Mouse (Mus musculus) intestine, postnatal 0 days (tissue): ENCODE data around the gene Olfr279. TPM values are rescaled to one million over a fixed set of nuclear protein-coding genes. Genes with fewer than 3 reads are reported as not detected.

Experiments used
- ATAC-seq: fragments of 200-750 bp; cut with Nextera tagmentation; 2 replicates; pipeline ENCODE4 v1.8.0; 2017; ENCODE audit warnings: mild to moderate bottlenecking, moderate TSS enrichment, moderate library complexity
- H3K27ac ChIP-seq: fragments of 300-500 bp; sonication (generic); 2 replicates; pipeline ENCODE4 v1.5.1; 2014; ENCODE audit warnings: mild to moderate bottlenecking, low read depth, low read length, moderate library complexity
- H3K27me3 ChIP-seq: fragments of 300-500 bp; sonication (generic); replicated peaks from 2 replicates; pipeline ENCODE4 v1.6.1; 2014; ENCODE audit warnings: low read length, mixed read lengths; ENCODE audit not compliant: control insufficient read depth, insufficient read depth
- H3K36me3 ChIP-seq: fragments of 300-500 bp; sonication (generic); 2 replicates; pipeline ENCODE4 v1.6.1; 2014; ENCODE audit warnings: mild to moderate bottlenecking, moderate library complexity; ENCODE audit not compliant: control insufficient read depth, insufficient read depth
- H3K4me1 ChIP-seq: fragments of 300-500 bp; sonication (generic); replicated peaks from 2 replicates; pipeline ENCODE4 v1.6.1; 2014; ENCODE audit warnings: antibody characterized with exemption, low read length, mixed read lengths; ENCODE audit not compliant: control insufficient read depth, insufficient read depth
- H3K4me2 ChIP-seq: fragments of 300-500 bp; sonication (generic); replicated peaks from 2 replicates; pipeline ENCODE4 v1.6.1; 2014; ENCODE audit warnings: low read depth, mild to moderate bottlenecking, moderate library complexity
- H3K4me3 ChIP-seq: fragments of 300-500 bp; sonication (generic); 2 replicates; pipeline ENCODE4 v1.5.1; 2014; ENCODE audit warnings: low read depth, low read length
- H3K9ac ChIP-seq: fragments of 300-500 bp; sonication (generic); 2 replicates; pipeline ENCODE4 v1.6.1; 2014; ENCODE audit warnings: mild to moderate bottlenecking, low read depth, low read length
- H3K9me3 ChIP-seq: fragments of 300-500 bp; sonication (generic); 2 replicates; pipeline ENCODE4 v1.6.1; 2016; ENCODE audit warnings: mixed run types; ENCODE audit not compliant: control insufficient read depth
- CTCF ChIP-seq: sonication (generic); IDR thresholded peaks from 2 replicates; pipeline ENCODE4 v1.5.1; 2016; ENCODE audit warnings: low read depth, mild to moderate bottlenecking, control low read depth, antibody characterized with exemption, moderate library complexity
- WGBS: fragments of 180-500 bp; shearing (Covaris S2); extraction: QIAGEN DNeasy Blood & Tissue Kit; methylation state at CpG from one replicate; pipeline ENCODE4 v1.1.7; 2014; 5-methylcytosine and 5-hydroxymethylcytosine counted together
- microRNA-seq: library from miRNA; unstranded; fragments of <30 nt; microRNA quantifications from one replicate; pipeline ENCODE4, GENCODE M21; 2016
- polyA plus RNA-seq: library from polyadenylated mRNA; unstranded; fragments of >200 nt; fragmentation: Nextera tagmentation; extraction: Ambion mirVana; gene quantifications from 2 replicates; pipeline ENCODE4 v1.2.1, GENCODE M21; 2015

Olfr279 gene
- polyA plus RNA-seq, 1 experiment from 2014 or later, result not detected

DNA sequence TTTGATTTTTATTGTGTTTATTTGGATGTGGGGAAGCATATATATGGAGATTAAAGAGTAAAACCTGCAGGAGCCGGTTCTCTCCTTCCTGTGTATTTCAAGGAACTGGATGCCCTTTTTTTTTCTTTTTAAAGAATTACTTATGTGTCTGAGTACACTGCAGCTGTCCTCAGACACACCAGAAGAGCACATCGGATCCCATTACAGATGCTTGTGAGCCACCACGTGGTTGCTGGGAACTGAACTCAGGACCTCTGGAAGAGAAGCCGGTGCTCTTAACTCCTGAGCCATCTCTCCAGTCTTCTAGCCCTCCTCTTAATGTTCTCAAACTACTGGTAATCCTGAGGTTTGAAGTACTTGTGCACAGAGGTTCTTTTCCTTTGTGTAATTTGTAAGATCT is 45.7 kb downstream of the Olfr279 start:
- 70% methylated on average over 4 of the region's 4 CpGs for WGBS
- Histone ChIP-seq H3K36me3 (peaks cover 11% of the 10 kb centered on the region; the same call in 1 of the 2 replicates), H3K4me1 (no peaks in the 10 kb centered on the region), H3K9ac (no peak overlapping the region), H3K4me3 (no peak overlapping the region), H3K9me3 (no peaks in the 10 kb centered on the region), H3K4me2 (no peak overlapping the region), H3K27ac (no peak overlapping the region), H3K27me3 (no peaks in the 10 kb centered on the region)
- ATAC-seq, result no peak
- no peak for TF ChIP-seq CTCF

DNA sequence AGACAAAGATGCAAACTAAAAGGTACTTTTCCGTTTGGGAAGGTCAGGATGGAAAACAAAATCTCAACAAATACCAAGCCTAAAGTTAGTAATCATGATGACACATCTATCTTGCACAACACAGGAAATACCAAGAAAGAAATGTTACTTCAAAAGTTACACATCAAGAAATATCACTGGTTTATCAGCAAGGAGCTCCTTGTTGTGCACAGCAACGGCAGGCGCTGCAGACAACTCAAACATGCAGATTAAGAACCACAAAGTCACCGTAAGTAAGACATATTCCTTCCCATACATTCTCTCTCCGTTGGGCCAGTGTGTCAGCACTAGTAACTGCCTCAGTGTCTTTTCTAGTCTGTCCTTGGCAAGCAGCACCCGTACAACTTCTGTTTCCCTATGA is 48.9 kb downstream of the Olfr279 start:
- no peak overlapping the region for H3K4me2 ChIP-seq
- H3K27ac ChIP-seq, result peak overlapping the region; percentile 15; the same call in 1 of the 2 replicates
- H3K4me1 ChIP-seq, result no peaks in the 10 kb centered on the region
- ATAC-seq, result no peak
- no peak overlapping the region for H3K9ac ChIP-seq
- no peak overlapping the region for H3K4me3 ChIP-seq
- no peaks in the 10 kb centered on the region for H3K9me3 ChIP-seq
- no peak for TF ChIP-seq CTCF
- peaks cover 41% of the 10 kb centered on the region for H3K36me3 ChIP-seq
- no peaks in the 10 kb centered on the region for H3K27me3 ChIP-seq
- WGBS, result 67% methylated on average over 6 of the region's 6 CpGs

DNA sequence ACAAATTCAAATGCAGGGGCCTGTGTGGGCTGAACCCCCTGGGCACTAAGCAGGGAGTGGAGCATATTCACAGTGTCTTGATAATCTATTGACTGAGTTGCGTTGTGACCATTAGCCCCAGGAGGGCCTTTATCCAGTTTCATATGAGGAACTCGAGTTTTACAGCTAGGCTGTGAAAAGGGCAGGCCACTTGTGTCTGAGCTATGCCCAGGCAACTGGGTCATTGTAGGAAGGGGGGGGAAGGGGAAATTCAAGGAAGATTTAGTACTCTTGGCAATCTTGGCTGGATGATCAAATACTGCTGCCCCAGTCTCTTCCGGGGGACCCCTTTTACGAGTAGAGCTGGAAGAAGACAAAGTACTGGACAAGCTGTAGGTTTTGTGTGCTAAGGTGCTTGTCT is 51.1 kb downstream of the Olfr279 start:
- ATAC-seq, result no peak
- 78% methylated on average over 4 of the region's 4 CpGs for WGBS
- TF ChIP-seq CTCF, result no peak
- Histone ChIP-seq H3K36me3 (peaks cover 59% of the 10 kb centered on the region), H3K9ac (no peak overlapping the region), H3K27me3 (no peaks in the 10 kb centered on the region), H3K9me3 (no peaks in the 10 kb centered on the region), H3K27ac (peak overlapping the region; percentile 35), H3K4me1 (no peaks in the 10 kb centered on the region), H3K4me3 (no peak overlapping the region), H3K4me2 (no peak overlapping the region)

DNA sequence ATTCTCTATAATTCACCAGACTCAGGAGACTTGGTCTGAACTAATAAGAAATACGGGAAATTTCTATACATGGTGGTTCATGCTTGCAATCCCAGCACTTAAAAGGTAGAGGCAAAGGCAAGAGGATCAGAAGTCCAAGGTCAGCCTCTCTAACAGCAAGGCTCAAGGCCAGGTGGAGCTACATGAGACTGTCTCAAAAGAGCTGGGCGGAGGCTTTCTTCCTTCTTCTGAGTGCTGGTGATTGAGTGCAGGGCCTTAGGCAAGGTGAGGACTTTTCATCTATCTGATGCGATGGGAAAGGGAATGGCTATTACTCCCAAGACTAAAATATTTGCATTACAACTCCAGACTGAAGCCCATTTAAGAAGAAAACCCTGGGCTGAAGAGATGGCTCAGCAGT is 52.9 kb downstream of the Olfr279 start:
- 0 out of 2 replicates have a peak overlapping the region, but pooled peaks have one; percentile 7 for H3K27ac ChIP-seq
- H3K4me2 ChIP-seq, result no peak overlapping the region
- H3K36me3 ChIP-seq, result peaks cover 68% of the 10 kb centered on the region
- H3K9ac ChIP-seq, result no peak overlapping the region
- no peaks in the 10 kb centered on the region for H3K9me3 ChIP-seq
- TF ChIP-seq CTCF, result no peak
- no peak overlapping the region for H3K4me3 ChIP-seq
- 85% methylated on average over 3 of the region's 3 CpGs for WGBS
- ATAC-seq, result no peak
- H3K27me3 ChIP-seq, result no peaks in the 10 kb centered on the region
- no peaks in the 10 kb centered on the region for H3K4me1 ChIP-seq

DNA sequence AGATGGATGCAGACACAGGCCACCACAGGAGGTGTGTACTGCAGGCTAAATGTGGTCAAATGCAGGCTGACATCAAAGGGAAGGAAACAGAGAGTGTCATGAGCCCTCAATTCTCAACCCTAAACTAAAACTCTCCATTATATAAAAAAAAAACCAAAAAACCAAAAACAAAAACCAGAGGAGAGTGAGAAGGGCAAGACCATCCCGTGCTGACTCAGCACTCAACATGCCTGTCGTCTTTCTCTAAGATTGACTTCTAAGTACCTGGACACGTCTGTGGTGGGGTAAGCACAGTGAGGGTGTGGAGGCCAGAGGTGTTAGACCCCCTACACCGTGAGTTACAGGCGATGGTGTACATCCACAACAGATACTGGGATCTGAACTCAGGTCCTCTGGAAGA is 54.6 kb downstream of the Olfr279 start:
- H3K4me1 ChIP-seq, result no peaks in the 10 kb centered on the region
- H3K4me2 ChIP-seq, result no peak overlapping the region
- no peaks in the 10 kb centered on the region for H3K27me3 ChIP-seq
- no peaks in the 10 kb centered on the region for H3K9me3 ChIP-seq
- 91% methylated on average over 5 of the region's 5 CpGs for WGBS
- no peak overlapping the region for H3K9ac ChIP-seq
- TF ChIP-seq CTCF, result no peak
- H3K36me3 ChIP-seq, result peaks cover 82% of the 10 kb centered on the region
- ATAC-seq, result no peak
- H3K4me3 ChIP-seq, result no peak overlapping the region
- H3K27ac ChIP-seq, result no peak overlapping the region

Small RNAs within 50 kb of the gene (microRNA-seq; reads per million reads assigned to microRNA genes)
- 1.1 reads per million for gene Mir1291

Other genes starting within 250 kb of the Olfr279 start
- not detected in 2 replicates for gene H1fnt, start 235.1 kb upstream of the Olfr279 start, polyA plus RNA-seq
- 0.21 and 0.31 TPM in 2 replicates for gene Zfp641, start 196.2 kb upstream of the Olfr279 start, polyA plus RNA-seq
- not detected in 2 replicates for gene Olfr285, start 175.0 kb upstream of the Olfr279 start, polyA plus RNA-seq
- gene Olfr284, start 151.4 kb upstream of the Olfr279 start, polyA plus RNA-seq, result not detected in 2 replicates
- not detected in 2 replicates for gene Olfr283, start 111.5 kb upstream of the Olfr279 start, polyA plus RNA-seq
- gene Olfr282, start 61.2 kb upstream of the Olfr279 start, polyA plus RNA-seq, result not detected in 2 replicates
- gene Olfr281, start 39.8 kb upstream of the Olfr279 start, polyA plus RNA-seq, result not detected in 2 replicates
- not detected in 2 replicates for gene OR5BS1P, start 22.5 kb upstream of the Olfr279 start, polyA plus RNA-seq
- gene Lalba, start 9.7 kb upstream of the Olfr279 start, polyA plus RNA-seq, result 0.34 and 0.56 TPM in 2 replicates
- gene Kansl2, start 41.9 kb downstream of the Olfr279 start, polyA plus RNA-seq, result 42.1 and 42.3 TPM in 2 replicates
- 21.1 and 25.0 TPM in 2 replicates for gene Ccnt1, start 78.5 kb downstream of the Olfr279 start, polyA plus RNA-seq
- gene 4930415O20Rik, start 78.6 kb downstream of the Olfr279 start, polyA plus RNA-seq, result not detected in 2 replicates
- 10.6 and 11.1 TPM in 2 replicates for gene Adcy6, start 117.7 kb downstream of the Olfr279 start, polyA plus RNA-seq
- 9.3 and 10.3 TPM in 2 replicates for gene Cacnb3, start 138.4 kb downstream of the Olfr279 start, polyA plus RNA-seq
- 9.0 and 11.7 TPM in 2 replicates for gene Ddx23, start 170.5 kb downstream of the Olfr279 start, polyA plus RNA-seq
- 1.1 and 1.4 TPM in 2 replicates for gene Rnd1, start 185.1 kb downstream of the Olfr279 start, polyA plus RNA-seq
- gene Ccdc65, start 215.8 kb downstream of the Olfr279 start, polyA plus RNA-seq, result 0.27 and 0.38 TPM in 2 replicates
- 30.9 and 32.4 TPM in 2 replicates for gene Fkbp11, start 235.8 kb downstream of the Olfr279 start, polyA plus RNA-seq